In the genomic region with DNA sequence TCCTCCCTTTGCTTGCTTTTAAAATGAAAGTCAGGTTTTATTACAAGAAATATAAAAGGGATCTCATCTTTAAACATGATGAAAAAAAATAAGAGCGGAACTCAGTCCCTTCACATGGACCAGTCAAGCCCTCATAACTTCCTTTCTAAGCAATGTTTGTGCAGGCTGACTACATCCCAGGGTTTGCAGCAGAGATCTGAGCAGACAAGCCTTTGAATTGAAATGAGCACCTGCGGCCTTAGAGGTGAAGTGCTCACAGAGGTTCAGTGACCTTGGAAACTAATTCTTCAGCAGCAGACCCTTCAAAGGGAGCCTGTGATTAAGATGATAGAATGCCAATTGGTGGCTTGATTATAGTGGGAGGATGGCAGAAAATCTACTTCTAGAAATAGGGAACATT, we compare ENCODE assay signal across 28 mouse cellular contexts.
A peak's percentile ranks its signal among the peaks of the same experiment; 100 is the strongest.
DNase-seq lines count a peak whose midpoint lies in the region; ATAC-seq and TF ChIP-seq lines count a peak whose summit lies in the region.
"Had no signal": no experiment of that assay in that cellular context is flagged by ENCODE, and none has a peak within 500 bp of the region (broad histone marks: within the 10 kb centered on the region; RNA-seq: fewer than 3 reads in every experiment).

No protein-coding gene starts in this region.

- H3K27me3 ChIP-seq in midbrain, embryonic 11.5 days (ENCODE audit: control insufficient read depth, insufficient read depth, low read length) = no peaks in the 10 kb centered on the region
- H3K27me3 ChIP-seq in midbrain, embryonic 15.5 days (replicated peaks) = no peaks in the 10 kb centered on the region
- no peaks in the 10 kb centered on the region for H3K27me3 ChIP-seq in midbrain, embryonic 14.5 days (ENCODE audit: control insufficient read depth, insufficient read depth, low read length)
- H3K27me3 ChIP-seq in midbrain, postnatal 0 days (ENCODE audit: insufficient read depth, low read length) = no peaks in the 10 kb centered on the region
- H3K27me3 ChIP-seq: CH12.LX; embryonic facial prominence, embryonic 13.5 days; embryonic facial prominence, embryonic 15.5 days; forebrain, embryonic 12.5 days; forebrain, embryonic 15.5 days had no signal

- H3K4me2 ChIP-seq in midbrain, embryonic 11.5 days = no peak overlapping the region
- H3K4me2 ChIP-seq in midbrain, embryonic 15.5 days = no peak overlapping the region
- H3K4me2 ChIP-seq in midbrain, embryonic 14.5 days (ENCODE audit: low read length) = no peak overlapping the region
- H3K4me2 ChIP-seq in midbrain, postnatal 0 days (ENCODE audit: low read depth, low read length, poor library complexity, severe bottlenecking) = no peak overlapping the region
- H3K4me2 ChIP-seq: embryonic facial prominence, embryonic 13.5 days; embryonic facial prominence, embryonic 15.5 days; forebrain, embryonic 12.5 days; forebrain, embryonic 15.5 days had no signal

- TF ChIP-seq POLR2A in brain, embryonic 14.5 days (IDR thresholded peaks at IDR 0.05; ENCODE audit: borderline replicate concordance, extremely low read depth, insufficient read depth, insufficient read length, poor library complexity, severe bottlenecking) = no peak

- H3K9ac ChIP-seq in midbrain, embryonic 11.5 days (ENCODE audit: low read length) = no peak overlapping the region
- no peak overlapping the region for H3K9ac ChIP-seq in midbrain, embryonic 15.5 days
- H3K9ac ChIP-seq in midbrain, embryonic 14.5 days (replicated peaks; ENCODE audit: low read length) = no peak overlapping the region
- H3K9ac ChIP-seq in midbrain, postnatal 0 days (replicated peaks; ENCODE audit: low read length, poor library complexity, severe bottlenecking) = no peak overlapping the region
- H3K9ac ChIP-seq: embryonic facial prominence, embryonic 13.5 days; embryonic facial prominence, embryonic 15.5 days; forebrain, embryonic 12.5 days; forebrain, embryonic 15.5 days had no signal

- ATAC-seq in midbrain, embryonic 11.5 days (ENCODE audit: low FRiP score) = peak; percentile 61; the same call in 1 of the 2 replicates
- ATAC-seq in midbrain, embryonic 15.5 days (replicated peaks) = no peak
- no peak for ATAC-seq in midbrain, embryonic 14.5 days (ENCODE audit: low FRiP score, low TSS enrichment)
- no peak for ATAC-seq in midbrain, postnatal 0 days (ENCODE audit: low FRiP score)
- ATAC-seq: activated CD4-positive, CD25-positive, alpha-beta regulatory T cell, adult 4 months; CD4-positive, CD25-positive, alpha-beta regulatory T cell, adult 4 months; forebrain, embryonic 15.5 days; Patski had no signal

- H3K9me3 ChIP-seq in midbrain, embryonic 11.5 days (ENCODE audit: control insufficient read depth, low read length) = no peaks in the 10 kb centered on the region
- H3K9me3 ChIP-seq in midbrain, embryonic 15.5 days = no peaks in the 10 kb centered on the region
- no peaks in the 10 kb centered on the region for H3K9me3 ChIP-seq in midbrain, embryonic 14.5 days (ENCODE audit: control insufficient read depth, low read length)
- H3K9me3 ChIP-seq in midbrain, postnatal 0 days (ENCODE audit: low read length) = no peaks in the 10 kb centered on the region
- H3K9me3 ChIP-seq: embryonic facial prominence, embryonic 13.5 days; embryonic facial prominence, embryonic 15.5 days; forebrain, embryonic 10.5 days; forebrain, embryonic 12.5 days; forebrain, embryonic 15.5 days had no signal

- no peaks in the 10 kb centered on the region for H3K36me3 ChIP-seq in midbrain, embryonic 11.5 days (ENCODE audit: control insufficient read depth, insufficient read depth, low read length)
- H3K36me3 ChIP-seq in midbrain, embryonic 15.5 days (replicated peaks) = no peaks in the 10 kb centered on the region
- H3K36me3 ChIP-seq in midbrain, embryonic 14.5 days (ENCODE audit: control insufficient read depth, insufficient read depth, low read length) = no peaks in the 10 kb centered on the region
- no peaks in the 10 kb centered on the region for H3K36me3 ChIP-seq in midbrain, postnatal 0 days (ENCODE audit: insufficient read depth, low read length)
- H3K36me3 ChIP-seq: embryonic facial prominence, embryonic 13.5 days; embryonic facial prominence, embryonic 15.5 days; forebrain, embryonic 10.5 days; forebrain, embryonic 12.5 days; forebrain, embryonic 15.5 days; G1E had no signal

- 70% methylated on average over 2 of the region's 2 CpGs for WGBS in midbrain, embryonic 11.5 days
- 49% methylated on average over 2 of the region's 2 CpGs for WGBS in midbrain, embryonic 15.5 days
- WGBS in midbrain, embryonic 14.5 days = 67% methylated on average over 2 of the region's 2 CpGs
- WGBS in midbrain, postnatal 0 days = 52% methylated on average over 2 of the region's 2 CpGs

- TF ChIP-seq CTCF in midbrain, postnatal 0 days (IDR thresholded peaks at IDR 0.05) = no peak
- TF ChIP-seq CTCF in brain, embryonic 14.5 days (IDR thresholded peaks at IDR 0.05; ENCODE audit: borderline replicate concordance, extremely low read depth, insufficient read depth, insufficient read length) = no peak

- H3K27ac ChIP-seq in midbrain, embryonic 11.5 days (ENCODE audit: low read depth, low read length) = no peak overlapping the region
- no peak overlapping the region for H3K27ac ChIP-seq in midbrain, embryonic 15.5 days
- H3K27ac ChIP-seq in midbrain, embryonic 14.5 days (replicated peaks; ENCODE audit: low read depth, low read length) = no peak overlapping the region
- no peak overlapping the region for H3K27ac ChIP-seq in midbrain, postnatal 0 days (ENCODE audit: low read depth, low read length)
- H3K27ac ChIP-seq: embryonic facial prominence, embryonic 13.5 days; embryonic facial prominence, embryonic 15.5 days; forebrain, embryonic 10.5 days; forebrain, embryonic 12.5 days; forebrain, embryonic 15.5 days had no signal

- no peaks in the 10 kb centered on the region for H3K4me1 ChIP-seq in midbrain, embryonic 11.5 days (ENCODE audit: control insufficient read depth, insufficient read depth, low read length)
- no peaks in the 10 kb centered on the region for H3K4me1 ChIP-seq in midbrain, embryonic 15.5 days
- H3K4me1 ChIP-seq in midbrain, embryonic 14.5 days (ENCODE audit: control insufficient read depth, insufficient read depth, low read length) = no peaks in the 10 kb centered on the region
- H3K4me1 ChIP-seq in midbrain, postnatal 0 days (ENCODE audit: insufficient read depth, low read length) = no peaks in the 10 kb centered on the region
- H3K4me1 ChIP-seq: embryonic facial prominence, embryonic 13.5 days; embryonic facial prominence, embryonic 15.5 days; forebrain, embryonic 10.5 days; forebrain, embryonic 12.5 days; forebrain, embryonic 15.5 days had no signal

- peak; percentile 9 for DNase-seq in embryo, embryonic 10.5 days (ENCODE audit: low spot score)
- no peak for DNase-seq in embryo, embryonic 9.5 days (ENCODE audit: extremely low spot score)
- DNase-seq in midbrain, embryonic 11.5 days (ENCODE audit: low spot score, missing footprints) = no peak
- peak; percentile 8 for DNase-seq in midbrain, embryonic 14.5 days
- no peak for DNase-seq in midbrain, postnatal 0 days (ENCODE audit: low spot score)
- DNase-seq in brain, embryonic 14.5 days (ENCODE audit: low read depth) = peak; percentile 58
- DNase-seq: adrenal gland, adult 8-10 months; adrenal gland, postnatal 14 days; adrenal gland, postnatal 36 days; B cell, adult 2 months; cerebellum, adult 11 months; cerebellum, adult 18-20 months; cerebellum, adult 8-10 months; cerebellum, adult 9-11 months; cerebellum, postnatal 14 days; cerebellum, postnatal 36 days had no signal

- no peak overlapping the region for H3K4me3 ChIP-seq in midbrain, embryonic 11.5 days (ENCODE audit: low read depth, low read length)
- no peak overlapping the region for H3K4me3 ChIP-seq in midbrain, embryonic 15.5 days
- no peak overlapping the region for H3K4me3 ChIP-seq in midbrain, embryonic 14.5 days (replicated peaks; ENCODE audit: low read depth, low read length)
- no peak overlapping the region for H3K4me3 ChIP-seq in midbrain, postnatal 0 days (ENCODE audit: low read depth, low read length)
- H3K4me3 ChIP-seq: embryonic facial prominence, embryonic 13.5 days; embryonic facial prominence, embryonic 15.5 days; erythroblast, embryonic 14.5 days; forebrain, embryonic 10.5 days; forebrain, embryonic 12.5 days; forebrain, embryonic 15.5 days had no signal

Comparison
In these comparisons a context has a peak if more than half of its experiments do, and no peak if none do; other contexts are left out.
1. DNase-seq: peak in embryo, embryonic 10.5 days (single experiment), midbrain, embryonic 14.5 days (single experiment) and brain, embryonic 14.5 days (single experiment); none in embryo, embryonic 9.5 days (single experiment), midbrain, embryonic 11.5 days (single experiment) and midbrain, postnatal 0 days (single experiment).